Mouse (Mus musculus) cerebellum, adult 9-11 months (tissue): ENCODE results near the gene Chn1.
A peak's percentile ranks its signal among the peaks of the same experiment; 100 is the strongest.

Experiments
- DNase-seq: peaks from one replicate; pipeline ENCODE4 v3.0.0; 2022

Gene Chn1

GRCm38 (mm10) chr2:73588951-73589350, 186.2 kb downstream of the Chn1 start:
- DNase-seq, result no peak

GRCm38 (mm10) chr2:73587109-73587506, 188.0 kb downstream of the Chn1 start:
- no peak for DNase-seq

- DNase-seq, result no peak
Measured at GRCm38 (mm10) chr2:73586392-73587108, 188.6 kb downstream of the Chn1 start.

GRCm38 (mm10) chr2:73585347-73585831, 189.8 kb downstream of the Chn1 start:
- DNase-seq, result no peak

- peak; percentile 41 for DNase-seq
Measured at GRCm38 (mm10) chr2:73584645-73585346, 190.3 kb downstream of the Chn1 start.

- no peak for DNase-seq
Measured at GRCm38 (mm10) chr2:73580720-73581119, 194.4 kb downstream of the Chn1 start.

- DNase-seq, result no peak
Measured at GRCm38 (mm10) chr2:73580166-73580565, 195.0 kb downstream of the Chn1 start, which contains the start of gene Chrna1. Chrna1 (minus strand) TSS chr2:73580338.

- no peak for DNase-seq
Measured at GRCm38 (mm10) chr2:73579168-73579567, 196.0 kb downstream of the Chn1 start.

- DNase-seq, result no peak
Measured at GRCm38 (mm10) chr2:73574418-73574817, 200.7 kb downstream of the Chn1 start.

- DNase-seq, result no peak
Measured at GRCm38 (mm10) chr2:73573556-73573955, 201.6 kb downstream of the Chn1 start.

GRCm38 (mm10) chr2:73572539-73573372, 202.4 kb downstream of the Chn1 start:
- DNase-seq, result peak; percentile 76

GRCm38 (mm10) chr2:73571901-73572300, 203.2 kb downstream of the Chn1 start:
- no peak for DNase-seq

- no peak for DNase-seq
Measured at GRCm38 (mm10) chr2:73571304-73571703, 203.8 kb downstream of the Chn1 start.

- no peak for DNase-seq
Measured at GRCm38 (mm10) chr2:73566989-73567605, 208.0 kb downstream of the Chn1 start.

- no peak for DNase-seq
Measured at GRCm38 (mm10) chr2:73566162-73566561, 209.0 kb downstream of the Chn1 start.

GRCm38 (mm10) chr2:73563690-73564089, 211.5 kb downstream of the Chn1 start:
- no peak for DNase-seq

GRCm38 (mm10) chr2:73562656-73563055, 212.5 kb downstream of the Chn1 start:
- no peak for DNase-seq

GRCm38 (mm10) chr2:73561665-73562063, 213.5 kb downstream of the Chn1 start:
- no peak for DNase-seq

- no peak for DNase-seq
Measured at GRCm38 (mm10) chr2:73560899-73561664, 214.1 kb downstream of the Chn1 start.
